Mouse (Mus musculus): ENCODE results near the gene Gga3.
"Not testable (repeated sequence)": the region's sequence is repeated elsewhere in the genome, so short reads cannot be mapped to it uniquely, and the experiment has no call there.

Gene Gga3

GRCm38 (mm10) chr11:115603476-115604303 lies at the start of gene Gga3, which contains the start of gene Mrps7:
Gga3 (minus strand) TSS chr11:115604051.
Mrps7 (plus strand) TSS chr11:115603925.
- DNase-seq: peak; percentile 92

GRCm38 (mm10) chr11:115653194-115653593 lies 49.3 kb upstream of the Gga3 start:
- DNase-seq: no peak

GRCm38 (mm10) chr11:115651680-115652079 lies 47.8 kb upstream of the Gga3 start:
- DNase-seq: no peak

- DNase-seq: no peak
Observed at GRCm38 (mm10) chr11:115649706-115650105, 45.9 kb upstream of the Gga3 start.

GRCm38 (mm10) chr11:115647459-115647858 lies 43.6 kb upstream of the Gga3 start:
- DNase-seq: no peak

GRCm38 (mm10) chr11:115646439-115646838 lies 42.6 kb upstream of the Gga3 start:
- DNase-seq: no peak

GRCm38 (mm10) chr11:115645498-115645897 lies 41.6 kb upstream of the Gga3 start:
- not testable (repeated sequence) for DNase-seq

- no peak for DNase-seq
Observed at GRCm38 (mm10) chr11:115644308-115644707, 40.5 kb upstream of the Gga3 start.

- DNase-seq: no peak
Observed at GRCm38 (mm10) chr11:115643265-115643664, 39.4 kb upstream of the Gga3 start.

- no peak for DNase-seq
Observed at GRCm38 (mm10) chr11:115642705-115643104, 38.9 kb upstream of the Gga3 start.

GRCm38 (mm10) chr11:115641664-115642036 lies 37.8 kb upstream of the Gga3 start:
- no peak for DNase-seq

GRCm38 (mm10) chr11:115640978-115641663 lies 37.3 kb upstream of the Gga3 start:
- DNase-seq: no peak

- no peak for DNase-seq
Observed at GRCm38 (mm10) chr11:115640311-115640828, 36.5 kb upstream of the Gga3 start.

- no peak for DNase-seq
Observed at GRCm38 (mm10) chr11:115639540-115639939, 35.7 kb upstream of the Gga3 start.

- DNase-seq: no peak
Observed at GRCm38 (mm10) chr11:115638498-115639409, 34.9 kb upstream of the Gga3 start.

- DNase-seq: no peak
Observed at GRCm38 (mm10) chr11:115636960-115637359, 33.1 kb upstream of the Gga3 start.

GRCm38 (mm10) chr11:115635484-115635883 lies 31.6 kb upstream of the Gga3 start:
- no peak for DNase-seq

GRCm38 (mm10) chr11:115635041-115635440 lies 31.2 kb upstream of the Gga3 start:
- no peak for DNase-seq

- no peak for DNase-seq
Observed at GRCm38 (mm10) chr11:115634109-115634508, 30.3 kb upstream of the Gga3 start.

GRCm38 (mm10) chr11:115632862-115633261 lies 29.0 kb upstream of the Gga3 start:
- DNase-seq: no peak

GRCm38 (mm10) chr11:115632247-115632646 lies 28.4 kb upstream of the Gga3 start:
- DNase-seq: no peak

- peak; percentile 57 for DNase-seq
Observed at GRCm38 (mm10) chr11:115631505-115631890, 27.6 kb upstream of the Gga3 start.
